In the genomic region with DNA sequence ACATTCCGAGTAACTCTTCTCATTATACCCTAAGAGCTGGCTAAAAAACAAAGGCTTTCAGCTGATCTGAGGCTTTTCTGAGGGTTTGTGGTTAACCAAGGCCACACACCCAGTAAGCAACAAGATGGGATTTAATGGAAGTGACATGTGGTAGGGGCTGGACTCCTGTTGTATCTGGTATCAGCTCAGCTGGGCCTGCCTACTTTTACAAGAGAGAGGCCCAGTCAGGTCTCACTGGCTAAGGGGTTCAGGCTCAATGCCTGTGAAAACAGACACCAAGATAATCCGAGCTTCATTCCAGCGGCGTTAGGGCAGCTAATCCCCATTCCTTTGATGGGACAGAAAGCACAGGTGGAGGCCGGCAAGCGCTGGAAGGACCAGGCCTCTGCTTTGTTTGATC, we compare ENCODE assay signal across 11 mouse cellular contexts.
DNase-seq lines count a peak whose midpoint lies in the region; ATAC-seq and TF ChIP-seq lines count a peak whose summit lies in the region.
"Had no signal": no experiment of that assay in that cellular context is flagged by ENCODE, and none has a peak within 500 bp of the region (broad histone marks: within the 10 kb centered on the region; RNA-seq: fewer than 3 reads in every experiment).

No protein-coding gene starts in this region.

- intact Hi-C loops in gastrocnemius, adult 2 months (cut with DNase I): loop anchor here (2.0 to 5.0 kb wide), 2 partner anchors 44 to 117 kb away; a partner anchor contains a TSS
- intact Hi-C loops in gastrocnemius, postnatal 36 days (cut with DNase I): loop anchor here (5.0 kb wide), 1 partner anchor 48 kb away; no protein-coding TSS in a partner anchor

- WGBS in midbrain, embryonic 10.5 days: 12% methylated on average over 6 of the region's 6 CpGs
- WGBS in midbrain, postnatal 0 days: 25% methylated on average over 6 of the region's 6 CpGs
- WGBS in limb, embryonic 10.5 days: 26% methylated on average over 6 of the region's 6 CpGs
- WGBS in stomach, postnatal 0 days: 37% methylated on average over 6 of the region's 6 CpGs

- ATAC-seq in midbrain, postnatal 0 days (ENCODE audit: low FRiP score): no peak
- no peak for ATAC-seq in stomach, postnatal 0 days (ENCODE audit: low FRiP score, low TSS enrichment)
- ATAC-seq: midbrain, embryonic 15.5 days had no signal

- H3K4me2 ChIP-seq in midbrain, postnatal 0 days (ENCODE audit: low read depth, low read length, poor library complexity, severe bottlenecking): no peak overlapping the region
- no peak overlapping the region for H3K4me2 ChIP-seq in stomach, postnatal 0 days (replicated peaks; ENCODE audit: low read depth)
- H3K4me2 ChIP-seq: midbrain, embryonic 15.5 days had no signal

- no peaks in the 10 kb centered on the region for H3K9me3 ChIP-seq in midbrain, embryonic 10.5 days (replicated peaks)
- H3K9me3 ChIP-seq in midbrain, postnatal 0 days (ENCODE audit: low read length): no peaks in the 10 kb centered on the region
- no peaks in the 10 kb centered on the region for H3K9me3 ChIP-seq in limb, embryonic 10.5 days (replicated peaks)
- H3K9me3 ChIP-seq in stomach, postnatal 0 days (ENCODE audit: control insufficient read depth, low read length): no peaks in the 10 kb centered on the region
- H3K9me3 ChIP-seq: midbrain, embryonic 15.5 days had no signal

- peak overlapping the region; percentile 83 for H3K27ac ChIP-seq in gastrocnemius, adult 2 months
- H3K27ac ChIP-seq in midbrain, embryonic 10.5 days (replicated peaks): 0 out of 2 replicates have a peak overlapping the region, but pooled peaks have one; percentile 10
- no peak overlapping the region for H3K27ac ChIP-seq in midbrain, postnatal 0 days (ENCODE audit: low read depth, low read length)
- peak overlapping the region; percentile 51; the same call in 1 of the 2 replicates for H3K27ac ChIP-seq in limb, embryonic 10.5 days
- H3K27ac ChIP-seq in stomach, postnatal 0 days (replicated peaks): peak overlapping the region; percentile 65
- H3K27ac ChIP-seq: midbrain, embryonic 15.5 days had no signal

- no peak for TF ChIP-seq CTCF in gastrocnemius, adult 2 months (IDR thresholded peaks at IDR 0.05)
- TF ChIP-seq CTCF in midbrain, postnatal 0 days (IDR thresholded peaks at IDR 0.05): no peak
- no peak for TF ChIP-seq CTCF in stomach, postnatal 0 days (IDR thresholded peaks at IDR 0.05; ENCODE audit: low read depth)

- H3K27me3 ChIP-seq in midbrain, embryonic 10.5 days (ENCODE audit: low read depth, poor library complexity, severe bottlenecking): 0 out of 2 replicates have a peak, but pooled peaks cover 8% of the 10 kb centered on the region
- no peaks in the 10 kb centered on the region for H3K27me3 ChIP-seq in midbrain, postnatal 0 days (ENCODE audit: insufficient read depth, low read length)
- no peaks in the 10 kb centered on the region for H3K27me3 ChIP-seq in limb, embryonic 10.5 days (ENCODE audit: low read depth, poor library complexity, severe bottlenecking)
- H3K27me3 ChIP-seq in stomach, postnatal 0 days (ENCODE audit: control insufficient read depth, insufficient read depth, low read length): no peaks in the 10 kb centered on the region
- H3K27me3 ChIP-seq: midbrain, embryonic 15.5 days had no signal

- no peak for DNase-seq in gastrocnemius, adult 2 months
- DNase-seq in gastrocnemius, postnatal 36 days: no peak
- no peak for DNase-seq in midbrain, embryonic 10.5 days (ENCODE audit: low spot score)
- DNase-seq in midbrain, postnatal 0 days (ENCODE audit: low spot score): no peak
- DNase-seq in limb, embryonic 10.5 days (ENCODE audit: low spot score): no peak
- DNase-seq in stomach, postnatal 0 days (ENCODE audit: low spot score): peak; percentile 19
- no peak for DNase-seq in thymus, postnatal 4 days
- DNase-seq in layer of hippocampus, adult 11-12 months (ENCODE audit: low spot score): no peak
- DNase-seq: B cell, adult 2 months; heart, postnatal 36 days had no signal

- peaks cover 22% of the 10 kb centered on the region for H3K4me1 ChIP-seq in midbrain, embryonic 10.5 days
- no peaks in the 10 kb centered on the region for H3K4me1 ChIP-seq in midbrain, postnatal 0 days (ENCODE audit: insufficient read depth, low read length)
- H3K4me1 ChIP-seq in limb, embryonic 10.5 days: peaks cover 26% of the 10 kb centered on the region
- H3K4me1 ChIP-seq in stomach, postnatal 0 days (replicated peaks; ENCODE audit: control insufficient read depth, insufficient read depth): peaks cover 7% of the 10 kb centered on the region

- H3K36me3 ChIP-seq in midbrain, embryonic 10.5 days: no peaks in the 10 kb centered on the region
- no peaks in the 10 kb centered on the region for H3K36me3 ChIP-seq in midbrain, postnatal 0 days (ENCODE audit: insufficient read depth, low read length)
- no peaks in the 10 kb centered on the region for H3K36me3 ChIP-seq in limb, embryonic 10.5 days
- H3K36me3 ChIP-seq in stomach, postnatal 0 days (ENCODE audit: control insufficient read depth, insufficient read depth, low read length): no peaks in the 10 kb centered on the region
- H3K36me3 ChIP-seq: midbrain, embryonic 15.5 days had no signal

- H3K9ac ChIP-seq in midbrain, postnatal 0 days (replicated peaks; ENCODE audit: low read length, poor library complexity, severe bottlenecking): no peak overlapping the region
- no peak overlapping the region for H3K9ac ChIP-seq in stomach, postnatal 0 days (ENCODE audit: low read length)
- H3K9ac ChIP-seq: midbrain, embryonic 15.5 days had no signal

- no peak overlapping the region for H3K4me3 ChIP-seq in gastrocnemius, adult 2 months
- H3K4me3 ChIP-seq in midbrain, embryonic 10.5 days: no peak overlapping the region
- no peak overlapping the region for H3K4me3 ChIP-seq in midbrain, postnatal 0 days (ENCODE audit: low read depth, low read length)
- no peak overlapping the region for H3K4me3 ChIP-seq in limb, embryonic 10.5 days
- H3K4me3 ChIP-seq in stomach, postnatal 0 days (ENCODE audit: low read depth, low read length): no peak overlapping the region
- H3K4me3 ChIP-seq: midbrain, embryonic 15.5 days had no signal

- no peak for TF ChIP-seq EP300 in stomach, postnatal 0 days (optimal IDR thresholded peaks at IDR 0.05)
